Mouse (Mus musculus): ENCODE measurements around the gene Paf1.

The Paf1 gene

GRCm38 (mm10) chr7:28370051-28370450, 22.7 kb upstream of the Paf1 start:
- ATAC-seq (ENCODE audit: insufficient number of reproducible peaks, low FRiP score, low TSS enrichment): no peak

GRCm38 (mm10) chr7:28370977-28371513, 21.7 kb upstream of the Paf1 start:
- no peak for ATAC-seq (ENCODE audit: insufficient number of reproducible peaks, low FRiP score, low TSS enrichment)

GRCm38 (mm10) chr7:28371514-28371989, 21.2 kb upstream of the Paf1 start:
- ATAC-seq (ENCODE audit: insufficient number of reproducible peaks, low FRiP score, low TSS enrichment): no peak

GRCm38 (mm10) chr7:28372251-28373108, 20.3 kb upstream of the Paf1 start, which contains the start of gene Plekhg2:
TSS of gene Plekhg2 (minus strand) at chr7:28372599.
- ATAC-seq (ENCODE audit: insufficient number of reproducible peaks, low FRiP score, low TSS enrichment): peak; percentile 74; the same call in 1 of the 2 replicates

- ATAC-seq (ENCODE audit: insufficient number of reproducible peaks, low FRiP score, low TSS enrichment): no peak
Observed at GRCm38 (mm10) chr7:28373131-28373581, 19.6 kb upstream of the Paf1 start.

GRCm38 (mm10) chr7:28373891-28374495, 18.8 kb upstream of the Paf1 start:
- ATAC-seq (ENCODE audit: insufficient number of reproducible peaks, low FRiP score, low TSS enrichment): no peak

- ATAC-seq (ENCODE audit: insufficient number of reproducible peaks, low FRiP score, low TSS enrichment): no peak
Observed at GRCm38 (mm10) chr7:28374647-28375046, 18.1 kb upstream of the Paf1 start.

GRCm38 (mm10) chr7:28375176-28375921, 17.4 kb upstream of the Paf1 start:
- no peak for ATAC-seq (ENCODE audit: insufficient number of reproducible peaks, low FRiP score, low TSS enrichment)

- no peak for ATAC-seq (ENCODE audit: insufficient number of reproducible peaks, low FRiP score, low TSS enrichment)
Observed at GRCm38 (mm10) chr7:28376011-28376771, 16.6 kb upstream of the Paf1 start.

GRCm38 (mm10) chr7:28377190-28378065, 15.3 kb upstream of the Paf1 start:
- no peak for ATAC-seq (ENCODE audit: insufficient number of reproducible peaks, low FRiP score, low TSS enrichment)

GRCm38 (mm10) chr7:28378066-28378690, 14.6 kb upstream of the Paf1 start:
- no peak for ATAC-seq (ENCODE audit: insufficient number of reproducible peaks, low FRiP score, low TSS enrichment)

GRCm38 (mm10) chr7:28378769-28379651, 13.7 kb upstream of the Paf1 start:
- ATAC-seq (ENCODE audit: insufficient number of reproducible peaks, low FRiP score, low TSS enrichment): 0 out of 2 replicates have a peak, but pooled peaks have one; percentile 31

- no peak for ATAC-seq (ENCODE audit: insufficient number of reproducible peaks, low FRiP score, low TSS enrichment)
Observed at GRCm38 (mm10) chr7:28380237-28381016, 12.3 kb upstream of the Paf1 start, which contains the start of gene Zfp36. TSS of gene Zfp36 (minus strand) at chr7:28380253.

GRCm38 (mm10) chr7:28381017-28381790, 11.5 kb upstream of the Paf1 start:
- ATAC-seq (ENCODE audit: insufficient number of reproducible peaks, low FRiP score, low TSS enrichment): no peak

GRCm38 (mm10) chr7:28381938-28382337, 10.8 kb upstream of the Paf1 start:
- no peak for ATAC-seq (ENCODE audit: insufficient number of reproducible peaks, low FRiP score, low TSS enrichment)

All from cerebellum, adult (tissue).